Mouse (Mus musculus) CD4-positive helper T cell, adult 2 months (primary cell): ENCODE results near the gene Ap5b1.

Experiments
- DNase-seq: peaks from one replicate; pipeline ENCODE4 v3.0.0-alpha.2; 2012; ENCODE audit warnings: low read depth, missing footprints, low spot score

Gene Ap5b1

DNA sequence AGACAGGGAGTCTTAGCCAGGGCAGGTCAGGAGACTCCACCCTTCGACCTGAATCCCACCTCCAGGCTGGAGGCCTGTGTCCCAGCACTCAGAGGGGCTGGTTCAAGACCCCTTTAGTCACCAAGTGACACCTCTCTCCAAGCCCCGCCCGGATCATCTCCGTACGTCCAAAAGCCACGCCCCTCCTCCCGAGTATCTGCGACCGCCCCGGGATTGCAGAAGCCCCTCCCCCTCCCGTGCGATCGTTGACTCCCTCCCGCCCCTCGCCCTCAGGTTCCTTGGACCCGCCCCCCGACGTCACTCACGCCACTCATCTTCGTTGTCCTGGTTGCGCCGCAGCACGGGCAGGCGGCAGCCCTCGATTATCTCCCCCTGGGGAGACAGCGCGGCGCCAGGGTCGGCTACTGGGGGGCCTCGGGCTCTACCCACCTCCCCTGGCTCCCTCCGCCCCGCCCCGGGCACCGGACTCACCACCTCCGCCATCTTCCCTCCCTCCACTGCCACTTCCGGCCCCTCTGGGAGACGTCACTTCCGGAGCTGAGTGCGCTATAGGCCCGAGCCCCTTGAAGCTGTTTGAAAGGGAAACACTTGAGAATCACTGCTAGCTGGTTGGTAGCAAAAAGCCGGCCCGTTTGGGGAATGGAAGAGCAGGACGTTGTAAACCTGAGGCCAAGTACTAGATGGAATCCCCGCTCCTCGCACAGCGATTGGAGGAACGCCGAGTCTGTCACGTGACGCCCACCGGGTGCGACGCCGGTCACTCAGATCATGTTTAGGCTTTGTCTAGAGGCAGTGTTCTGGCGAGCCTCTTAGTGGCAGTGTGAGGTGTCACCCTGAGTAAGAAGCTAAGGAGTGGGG lies 42.0 kb downstream of the Ap5b1 start, which contains the start of gene Kat5:
Gene Kat5 (minus strand): TSS at position 691 of the 858 bp plus-strand sequence.
- peak; percentile 93 for DNase-seq

DNA sequence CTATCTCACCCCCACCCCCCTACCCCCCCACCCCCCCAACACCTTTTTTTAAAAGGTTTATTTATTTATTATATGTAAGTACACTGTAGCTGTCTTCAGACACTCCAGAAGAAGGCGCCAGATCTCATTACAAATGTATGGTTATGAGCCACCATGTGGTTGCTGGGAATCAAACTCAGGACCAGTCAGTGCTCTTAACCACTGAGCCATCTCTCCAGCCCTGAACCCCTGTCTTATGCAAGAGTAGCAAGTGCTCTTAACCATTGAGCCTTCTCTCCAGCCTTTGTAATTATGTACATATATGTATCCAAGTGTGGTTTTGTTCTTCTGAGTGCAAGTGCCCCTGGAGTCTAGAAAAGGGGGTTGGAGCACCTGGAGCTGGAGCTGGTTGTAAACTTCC lies 44.1 kb downstream of the Ap5b1 start:
- no peak for DNase-seq

DNA sequence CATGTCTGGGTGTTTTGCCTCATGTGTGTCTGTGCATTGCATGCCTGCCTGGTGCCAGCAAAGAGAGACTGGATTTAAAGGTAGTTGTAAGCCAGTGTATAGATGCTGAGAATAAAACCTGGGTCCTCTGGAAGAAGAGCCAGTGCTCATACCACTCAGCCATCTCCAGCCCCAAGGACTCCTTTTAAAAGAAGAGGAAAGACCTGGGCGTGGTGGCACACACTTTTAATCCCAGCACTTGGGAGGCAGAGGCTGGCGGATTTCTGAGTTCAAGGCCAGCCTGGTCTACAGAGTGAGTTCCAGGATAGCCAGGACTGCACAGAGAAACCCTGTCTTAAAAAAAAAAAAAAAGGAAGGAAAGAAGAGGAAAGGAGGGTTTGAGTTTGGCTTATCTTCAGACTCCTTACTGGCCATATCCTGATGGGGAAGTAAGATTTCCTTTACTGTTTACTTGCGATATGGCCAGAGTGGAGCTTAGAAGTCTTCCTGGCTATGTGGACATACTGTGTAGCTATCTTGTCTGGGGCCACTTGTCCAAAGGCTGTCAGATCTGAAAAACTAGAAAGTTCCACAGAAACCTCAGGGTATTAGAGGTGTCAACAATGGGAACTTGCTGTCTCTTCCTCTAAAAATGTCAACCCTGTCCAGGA lies 45.1 kb downstream of the Ap5b1 start:
- DNase-seq: no peak

DNA sequence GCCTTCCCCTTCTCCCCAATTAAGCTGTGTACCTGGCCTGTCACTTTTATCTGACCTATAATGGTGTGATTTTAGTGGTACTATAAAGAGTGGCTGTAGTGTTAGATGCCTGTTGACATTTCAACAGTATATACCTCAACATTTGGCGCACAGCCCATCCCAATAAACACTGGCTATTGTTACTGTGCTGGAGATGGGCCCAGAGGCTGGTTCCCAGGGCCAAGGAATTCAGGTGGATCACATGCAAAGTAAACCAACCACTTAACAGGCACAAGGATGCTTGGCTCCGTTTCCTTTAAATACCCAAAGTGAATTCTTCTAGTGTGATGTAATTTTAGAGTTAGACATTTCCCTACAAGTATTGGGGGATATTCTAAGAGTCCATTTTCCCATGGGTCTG lies 47.1 kb downstream of the Ap5b1 start:
- no peak for DNase-seq

GRCm38 (mm10) chr19:5620007-5620406 lies 52.2 kb downstream of the Ap5b1 start:
- no peak for DNase-seq
